Mouse (Mus musculus) central nervous system, embryonic 18 days (tissue): ENCODE results near the gene Klra7. TPM values are rescaled to one million over a fixed set of nuclear protein-coding genes. Genes with fewer than 3 reads are reported as not detected.

ENCODE experiments used
- polyA plus RNA-seq: library from polyadenylated mRNA; depleted of rRNA; stranded (reverse); fragments of >200 nt; gene quantifications from 2 replicates; pipeline ENCODE4 v1.2.3, GENCODE M21; 2012; rRNA removed

Klra7 gene
- polyA plus RNA-seq = not detected in 2 replicates

GRCm38 (mm10) chr6:130233222-130233621 lies at the start of gene Klra7:
Gene Klra7, minus strand, starts transcription at chr6:130233322.

GRCm38 (mm10) chr6:130281828-130282227 lies 48.7 kb upstream of the Klra7 start, which contains the start of gene Klra10:
Gene Klra10, minus strand, starts transcription at chr6:130281928.

GRCm38 (mm10) chr6:130193012-130193411 lies 40.1 kb downstream of the Klra7 start, which contains the start of gene Klra9:
Gene Klra9, minus strand, starts transcription at chr6:130193112.

Other genes starting within 250 kb of the Klra7 start
- gene Klra6, start 206.4 kb downstream of the Klra7 start, polyA plus RNA-seq = not detected in 2 replicates
- 1.5 TPM in 1 of 2 replicates, not detected in the other for gene Klra4, start 166.1 kb downstream of the Klra7 start, polyA plus RNA-seq
- gene Klra8, start 103.4 kb downstream of the Klra7 start, polyA plus RNA-seq = 0.06 TPM in 1 of 2 replicates, not detected in the other
- gene Klra9, start 40.2 kb downstream of the Klra7 start, polyA plus RNA-seq = not detected in 2 replicates
- gene Klra10, start 48.6 kb upstream of the Klra7 start, polyA plus RNA-seq = not detected in 2 replicates
- gene Klra3, start 104.3 kb upstream of the Klra7 start, polyA plus RNA-seq = not detected in 2 replicates
- gene Klra1, start 153.6 kb upstream of the Klra7 start, polyA plus RNA-seq = not detected in 2 replicates